Mouse (Mus musculus): ENCODE measurements around the gene Gm4871.
"Not testable (repeated sequence)": the region's sequence is repeated elsewhere in the genome, so short reads cannot be mapped to it uniquely, and the experiment has no call there.

- TF ChIP-seq CTCF (IDR thresholded peaks at IDR 0.05; ENCODE audit: borderline replicate concordance, control insufficient read depth, extremely low read depth, insufficient read depth, low read length, poor library complexity); POLR2A (IDR thresholded peaks at IDR 0.05; ENCODE audit: control insufficient read depth, extremely low read depth, insufficient read depth, low read length, poor library complexity): not testable (repeated sequence)
Observed at GRCm38 (mm10) chr5:145054187-145054586, 21.6 kb upstream of the Gm4871 start.
